Mouse (Mus musculus) heart, postnatal 25 days (tissue): ENCODE measurements around the gene Cat. TPM values are rescaled to one million over a fixed set of nuclear protein-coding genes. Genes with fewer than 3 reads are reported as not detected.

Experiments used
- DNase-seq: peaks from one replicate; pipeline ENCODE4 v3.0.0; 2022; ENCODE audit warnings: low spot score
- intact Hi-C: fragments of 180-260 bp; cut with DNase I; formaldehyde crosslinking; loops from one replicate; pipeline ENCODE4 v1.15.1; 2025
- total RNA-seq, 2 experiments: library from RNA; stranded (reverse); gene quantifications; 2 replicates each; pipeline ENCODE4 v1.2.3; 2021

The Cat gene
- 100 to 1,000 TPM; 199 to 201 TPM for total RNA-seq

DNA sequence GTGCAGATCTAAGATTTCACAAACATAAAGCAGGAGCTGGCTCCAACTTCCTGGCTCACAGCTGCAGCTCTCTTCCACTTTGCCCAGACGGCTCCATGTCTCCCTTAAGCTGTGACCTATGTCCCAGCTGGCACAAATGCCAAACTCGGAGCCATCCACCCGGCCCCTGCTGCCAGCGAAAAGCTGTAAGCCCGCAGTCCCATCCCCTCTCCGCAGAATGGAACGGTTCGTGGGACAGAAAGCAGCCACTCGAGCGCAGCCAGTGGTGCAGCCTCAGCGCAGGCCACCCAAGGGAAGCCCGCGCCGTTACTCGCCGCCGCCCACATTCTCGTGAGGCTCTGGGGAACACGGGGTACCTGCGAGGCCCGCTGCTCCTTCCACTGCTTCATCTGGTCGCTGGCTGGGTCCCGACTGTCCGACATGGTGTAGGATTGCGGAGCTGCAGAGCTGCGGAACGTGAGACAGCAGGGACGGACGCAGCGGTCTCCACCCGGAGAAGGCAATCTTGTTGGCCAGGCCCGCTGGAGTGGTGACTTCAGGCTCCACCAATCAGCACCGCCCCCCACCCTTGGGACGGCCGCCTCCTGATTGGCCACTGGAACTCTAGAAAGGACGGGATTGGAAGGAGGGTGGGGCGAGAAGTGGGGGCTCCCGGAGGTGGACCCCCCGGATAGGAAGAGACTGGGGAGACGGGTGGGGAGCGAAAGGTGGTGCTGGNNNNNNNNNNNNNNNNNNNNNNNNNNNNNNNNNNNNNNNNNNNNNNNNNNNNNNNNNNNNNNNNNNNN is at the start of gene Cat:
Gene Cat, minus strand, starts transcription at position 544 of the 785 bp plus-strand sequence.
- DNase-seq = peak; percentile 97
- intact Hi-C loops = loop anchor here (5.0 kb wide), 1 partner anchor 307 kb away; no protein-coding TSS in a partner anchor

GRCm38 (mm10) chr2:103525596-103525995 is 40.6 kb upstream of the Cat start:
- intact Hi-C loops = no loop called here
- DNase-seq = no peak

GRCm38 (mm10) chr2:103516472-103516871 is 31.5 kb upstream of the Cat start:
- intact Hi-C loops = no loop called here

DNA sequence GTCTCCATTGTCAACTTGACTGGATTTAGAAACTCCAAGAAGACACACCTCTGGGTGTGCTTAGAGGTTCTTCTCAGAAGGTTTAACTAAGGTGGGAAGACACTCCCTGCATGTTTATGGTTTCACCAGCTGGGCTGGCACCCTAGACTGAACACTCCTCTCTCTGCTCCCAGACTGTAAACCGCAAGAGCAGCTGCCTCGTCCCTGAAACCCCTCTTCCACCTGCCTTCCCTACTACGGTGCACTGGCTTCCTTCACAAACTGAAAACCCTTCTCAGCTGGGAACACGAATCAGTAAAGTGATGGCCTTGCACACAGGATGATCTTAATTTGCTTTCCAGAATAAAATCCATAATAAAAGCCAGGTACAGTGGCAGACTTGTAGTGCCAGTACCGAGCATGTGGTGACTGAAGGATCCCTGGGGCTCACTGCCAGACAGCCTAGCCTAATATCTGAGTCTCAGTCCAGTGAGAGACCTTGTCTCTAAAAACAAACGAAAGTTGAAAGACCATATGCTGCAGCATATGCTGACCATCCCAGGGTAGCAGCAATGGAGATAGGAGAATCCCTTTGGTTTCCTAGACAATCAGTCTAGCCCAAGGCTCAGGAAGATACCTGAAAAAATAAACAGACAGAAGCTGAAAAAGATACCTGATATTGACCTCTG is 30.7 kb upstream of the Cat start:
- DNase-seq = no peak
- intact Hi-C loops = no loop called here

More at GRCm38 (mm10) chr2:103516472-103516871, 31.5 kb upstream of the Cat start:
- no peak for DNase-seq

- DNase-seq = no peak
- intact Hi-C loops = no loop called here
Observed at GRCm38 (mm10) chr2:103512066-103512795, 27.3 kb upstream of the Cat start.

DNA sequence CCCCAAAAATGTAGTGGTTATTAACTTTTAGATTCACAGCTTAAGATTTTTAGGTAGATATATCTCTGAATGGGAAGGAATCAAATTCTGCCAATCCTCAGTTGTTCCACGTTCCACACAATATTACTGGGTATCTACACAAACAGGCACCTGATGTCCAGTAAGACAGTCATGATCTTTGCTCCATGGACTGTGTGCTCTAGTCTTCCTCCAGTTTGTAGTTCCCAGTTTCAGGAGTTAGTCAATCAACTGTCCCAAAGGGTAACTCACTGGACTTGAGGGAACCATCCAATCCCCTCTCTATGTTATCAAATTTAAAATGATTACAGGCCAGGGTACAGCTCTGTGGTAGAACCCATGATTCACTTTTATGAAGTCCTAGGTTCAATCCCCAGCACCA is 26.7 kb upstream of the Cat start:
- intact Hi-C loops = no loop called here
- no peak for DNase-seq

- DNase-seq = no peak
Observed at GRCm38 (mm10) chr2:103511042-103511441, 26.1 kb upstream of the Cat start.

GRCm38 (mm10) chr2:103507651-103508050 is 22.7 kb upstream of the Cat start:
- intact Hi-C loops = no loop called here
- no peak for DNase-seq

More at GRCm38 (mm10) chr2:103511042-103511441, 26.1 kb upstream of the Cat start:
- intact Hi-C loops = no loop called here

- intact Hi-C loops = no loop called here
- no peak for DNase-seq
Observed at GRCm38 (mm10) chr2:103505956-103506355, 21.0 kb upstream of the Cat start.

GRCm38 (mm10) chr2:103504463-103504862 is 19.5 kb upstream of the Cat start:
- no peak for DNase-seq
- intact Hi-C loops = no loop called here

GRCm38 (mm10) chr2:103500769-103501168 is 15.8 kb upstream of the Cat start:
- intact Hi-C loops = no loop called here

GRCm38 (mm10) chr2:103495633-103496418 is 10.9 kb upstream of the Cat start:
- intact Hi-C loops = no loop called here
- DNase-seq = no peak

More at GRCm38 (mm10) chr2:103500769-103501168, 15.8 kb upstream of the Cat start:
- DNase-seq = no peak

DNA sequence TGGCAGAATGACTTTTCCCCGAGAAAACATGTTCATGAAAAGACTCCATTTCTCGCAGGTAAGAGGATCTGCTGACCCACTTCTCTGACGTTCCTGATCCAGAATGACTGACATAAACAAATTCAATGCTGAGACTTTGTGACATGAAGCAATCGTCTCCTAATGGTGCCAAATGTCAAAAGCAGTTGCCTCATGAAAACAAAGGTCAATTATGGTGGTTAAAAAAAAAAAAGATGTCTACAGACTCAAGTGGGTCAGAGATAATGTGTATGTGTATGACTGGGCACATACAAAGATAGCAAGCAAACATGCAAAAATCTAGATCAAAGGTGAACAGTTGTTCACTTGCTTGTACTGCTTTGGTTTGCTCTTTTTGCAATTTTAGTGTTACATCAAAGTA is 8.9 kb upstream of the Cat start:
- intact Hi-C loops = no loop called here
- no peak for DNase-seq

DNA sequence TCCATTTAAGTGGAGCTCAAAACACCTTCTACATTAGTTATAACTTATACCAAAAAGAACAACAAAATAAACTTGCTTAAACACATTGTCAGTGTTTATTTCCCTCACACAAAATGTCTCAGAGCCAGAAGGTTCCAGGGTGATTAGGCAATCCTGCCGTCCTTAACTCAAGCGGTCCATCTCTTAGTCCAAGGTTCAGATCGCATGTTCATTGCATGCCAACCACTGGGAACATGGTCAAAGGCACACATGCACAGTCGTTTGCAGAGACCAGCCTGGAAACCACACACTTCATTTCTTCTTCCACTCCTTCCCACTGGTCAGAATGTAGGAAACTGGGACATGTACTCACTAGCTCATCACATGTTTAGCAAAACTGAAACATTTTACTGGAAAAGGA is 7.6 kb upstream of the Cat start:
- intact Hi-C loops = no loop called here
- DNase-seq = no peak

GRCm38 (mm10) chr2:103483986-103484520 is 907 bp downstream of the Cat start:
- no peak for DNase-seq
- intact Hi-C loops = loop anchor here (5.0 kb wide), 1 partner anchor 308 kb away; no protein-coding TSS in a partner anchor

GRCm38 (mm10) chr2:103483289-103483985 is 1.5 kb downstream of the Cat start:
- intact Hi-C loops = loop anchor here (5.0 kb wide), 1 partner anchor 309 kb away; no protein-coding TSS in a partner anchor
- DNase-seq = no peak

- DNase-seq = no peak
- intact Hi-C loops = loop anchor here (5.0 kb wide), 1 partner anchor 311 kb away; no protein-coding TSS in a partner anchor
Observed at GRCm38 (mm10) chr2:103481314-103482231, 3.4 kb downstream of the Cat start.

- no peak for DNase-seq
- intact Hi-C loops = loop anchor here (5.0 kb wide), 1 partner anchor 311 kb away; no protein-coding TSS in a partner anchor
Observed at GRCm38 (mm10) chr2:103480871-103481270, 4.1 kb downstream of the Cat start.
